Mouse (Mus musculus): ENCODE measurements around the gene Msi2. TPM values are rescaled to one million over a fixed set of nuclear protein-coding genes. Genes with fewer than 3 reads are reported as not detected.

The Msi2 gene
- polyA plus RNA-seq, 1 experiment from 2014 or later = 10.9 TPM

DNA sequence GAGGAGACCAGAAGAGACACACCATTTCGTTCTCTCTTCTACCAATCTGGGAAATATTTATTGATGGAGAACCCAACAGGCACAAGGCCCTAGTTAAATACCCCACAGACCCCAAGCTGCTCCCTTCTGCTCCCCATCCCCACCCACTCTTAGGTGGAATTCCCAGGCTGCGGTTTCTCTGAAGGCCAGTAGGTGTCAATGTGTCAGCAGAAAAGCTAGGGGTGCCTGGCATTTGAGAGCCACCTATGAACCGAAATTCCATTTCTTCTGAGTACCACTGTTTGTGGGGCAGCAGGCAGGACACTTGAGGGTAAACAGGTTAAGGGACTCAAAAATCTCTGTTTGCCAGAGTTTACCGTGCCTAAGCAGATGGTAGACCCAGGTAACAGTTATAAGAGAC is 426.6 kb downstream of the Msi2 start:
- no peak for ATAC-seq
- H3K9ac ChIP-seq = no peak overlapping the region
- H3K36me3 ChIP-seq = no peaks in the 10 kb centered on the region
- 49% methylated on average over 4 of the region's 4 CpGs for WGBS
- no peaks in the 10 kb centered on the region for H3K27me3 ChIP-seq (replicated peaks)
- H3K27ac ChIP-seq = no peak overlapping the region
- no peaks in the 10 kb centered on the region for H3K9me3 ChIP-seq
- H3K4me3 ChIP-seq (replicated peaks) = no peak overlapping the region
- H3K4me2 ChIP-seq (replicated peaks) = no peak overlapping the region
- peaks cover 4% of the 10 kb centered on the region for H3K4me1 ChIP-seq (replicated peaks)

GRCm38 (mm10) chr11:88291245-88291644 is 427.1 kb downstream of the Msi2 start:
- H3K27me3 ChIP-seq (replicated peaks) = no peaks in the 10 kb centered on the region
- no peak overlapping the region for H3K4me2 ChIP-seq (replicated peaks)
- ATAC-seq = no peak
- H3K4me3 ChIP-seq (replicated peaks) = no peak overlapping the region
- no peaks in the 10 kb centered on the region for H3K36me3 ChIP-seq
- no peaks in the 10 kb centered on the region for H3K9me3 ChIP-seq
- no peak overlapping the region for H3K27ac ChIP-seq
- 67% methylated on average over 4 of the region's 4 CpGs for WGBS
- peaks cover 4% of the 10 kb centered on the region for H3K4me1 ChIP-seq (replicated peaks)
- H3K9ac ChIP-seq = no peak overlapping the region

Other genes starting within 250 kb of the Msi2 start
- gene Akap1, start 146.1 kb upstream of the Msi2 start, polyA plus RNA-seq (2015; fragmentation: Nextera tagmentation; extraction: Ambion mirVana) = 27.8 and 28.3 TPM in 2 replicates
- gene Scpep1, start 237.0 kb upstream of the Msi2 start, polyA plus RNA-seq (2015; fragmentation: Nextera tagmentation; extraction: Ambion mirVana) = 131 and 142 TPM in 2 replicates
- not detected in 2 replicates for gene Elobl, start 248.4 kb upstream of the Msi2 start, polyA plus RNA-seq (2015; fragmentation: Nextera tagmentation; extraction: Ambion mirVana)